Mouse (Mus musculus): Measurements from ENCODE around the gene Klhl31.

Gene Klhl31

DNA sequence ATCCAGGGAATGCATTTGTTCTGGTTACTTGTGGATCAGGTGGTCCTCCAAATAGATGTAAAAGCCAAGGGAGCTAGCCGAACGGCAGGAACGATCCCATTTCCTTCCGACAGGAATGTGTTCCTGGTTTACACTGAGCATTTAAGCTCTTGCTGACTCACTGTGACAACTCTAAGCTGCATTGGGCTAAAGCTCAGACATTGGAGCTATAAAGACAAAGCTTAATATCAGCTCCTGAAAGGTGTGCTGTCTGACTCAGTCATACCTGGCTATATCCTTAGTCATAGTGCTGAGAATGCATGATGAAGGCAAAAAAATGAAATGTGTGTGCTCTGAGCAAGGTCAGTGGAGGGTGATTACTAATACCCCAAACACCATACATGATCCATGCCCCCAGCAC is 67.8 kb downstream of the Klhl31 start:
- DNase-seq (ENCODE audit: low spot score), result no peak

DNA sequence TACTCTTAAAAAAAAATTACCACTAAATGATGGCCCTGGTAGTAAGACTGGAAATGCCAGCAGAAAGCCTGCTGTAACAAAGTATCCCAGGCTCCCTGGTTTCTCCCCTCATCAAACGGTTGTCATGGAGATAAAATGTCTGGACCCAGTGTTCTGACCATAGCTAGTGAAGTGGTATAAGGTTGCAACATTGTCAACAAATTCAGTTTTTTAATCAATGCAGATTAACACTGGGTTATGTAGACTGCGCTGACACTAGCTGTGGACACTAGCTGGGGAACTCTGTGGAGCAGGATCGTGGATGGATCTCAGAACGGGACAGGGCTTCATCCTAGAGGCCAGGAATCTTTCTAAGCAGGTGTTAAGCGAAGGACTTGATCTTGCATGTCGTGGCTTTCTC is 70.2 kb downstream of the Klhl31 start:
- DNase-seq (ENCODE audit: low spot score), result no peak

DNA sequence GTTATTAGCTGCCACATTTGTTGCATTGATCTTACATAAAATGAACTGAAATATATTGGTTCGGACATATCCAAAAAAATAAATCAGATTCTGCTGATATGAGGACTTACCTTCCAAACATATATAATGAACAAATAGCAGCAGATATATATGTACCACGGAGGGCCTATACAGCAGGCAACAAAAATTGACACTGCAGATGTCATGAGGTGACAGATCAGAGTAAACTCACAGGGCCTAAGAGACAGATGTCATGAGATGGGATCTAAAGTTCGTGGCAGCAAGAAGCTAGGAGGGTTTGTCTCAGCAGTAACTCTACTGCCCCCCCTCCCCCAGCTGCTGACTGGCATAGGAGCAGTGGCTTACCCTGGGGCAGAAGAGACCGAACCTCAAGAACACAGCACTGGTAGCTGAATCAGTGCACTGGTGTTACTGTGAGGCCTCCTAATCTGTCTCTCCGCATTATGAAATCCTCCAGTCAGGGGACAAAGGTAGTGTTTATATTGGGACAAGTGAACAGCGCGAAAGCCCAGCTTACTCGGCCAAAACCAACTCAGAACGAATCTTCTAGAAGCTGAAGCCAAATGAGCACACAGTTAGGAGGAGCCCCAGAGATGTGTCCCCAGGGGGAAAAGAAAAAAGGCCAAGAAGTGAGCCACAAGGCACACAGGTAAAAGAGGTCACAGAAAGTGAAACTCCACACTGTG is 71.3 kb downstream of the Klhl31 start:
- no peak for DNase-seq (ENCODE audit: low spot score)

GRCm38 (mm10) chr9:77708950-77709349 is 72.7 kb downstream of the Klhl31 start:
- peak; percentile 2 for DNase-seq (ENCODE audit: low spot score)

Measured in left cerebral cortex, adult 11 months (tissue).